Mouse (Mus musculus) NIH3T3 (cell line): ENCODE data around the gene Ripor3.

Experiments used
- DNase-seq: peaks from one replicate; pipeline ENCODE4 v3.0.0-alpha.2; 2012; ENCODE audit warnings: low read depth

Ripor3 gene

DNA sequence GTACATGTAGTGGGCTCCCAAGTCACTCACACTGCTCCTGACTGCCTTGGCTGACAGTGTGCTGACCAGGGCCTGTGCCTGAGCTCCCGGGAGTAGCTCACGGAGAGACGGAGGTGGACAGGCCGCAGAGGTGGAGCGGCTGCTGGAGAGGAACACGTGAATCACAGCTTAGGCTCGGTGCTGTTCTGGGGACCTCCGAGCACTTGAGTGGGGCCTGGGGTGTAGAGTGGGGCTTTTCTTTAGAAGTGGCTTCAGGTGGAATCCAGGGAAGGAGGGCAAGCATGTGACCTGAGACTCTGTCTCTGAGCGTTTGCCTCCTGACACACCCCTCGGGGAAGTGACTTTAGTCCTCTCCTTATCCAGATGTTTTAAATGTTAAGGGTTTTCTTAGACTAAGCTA is 56.6 kb downstream of the Ripor3 start:
- no peak for DNase-seq

DNA sequence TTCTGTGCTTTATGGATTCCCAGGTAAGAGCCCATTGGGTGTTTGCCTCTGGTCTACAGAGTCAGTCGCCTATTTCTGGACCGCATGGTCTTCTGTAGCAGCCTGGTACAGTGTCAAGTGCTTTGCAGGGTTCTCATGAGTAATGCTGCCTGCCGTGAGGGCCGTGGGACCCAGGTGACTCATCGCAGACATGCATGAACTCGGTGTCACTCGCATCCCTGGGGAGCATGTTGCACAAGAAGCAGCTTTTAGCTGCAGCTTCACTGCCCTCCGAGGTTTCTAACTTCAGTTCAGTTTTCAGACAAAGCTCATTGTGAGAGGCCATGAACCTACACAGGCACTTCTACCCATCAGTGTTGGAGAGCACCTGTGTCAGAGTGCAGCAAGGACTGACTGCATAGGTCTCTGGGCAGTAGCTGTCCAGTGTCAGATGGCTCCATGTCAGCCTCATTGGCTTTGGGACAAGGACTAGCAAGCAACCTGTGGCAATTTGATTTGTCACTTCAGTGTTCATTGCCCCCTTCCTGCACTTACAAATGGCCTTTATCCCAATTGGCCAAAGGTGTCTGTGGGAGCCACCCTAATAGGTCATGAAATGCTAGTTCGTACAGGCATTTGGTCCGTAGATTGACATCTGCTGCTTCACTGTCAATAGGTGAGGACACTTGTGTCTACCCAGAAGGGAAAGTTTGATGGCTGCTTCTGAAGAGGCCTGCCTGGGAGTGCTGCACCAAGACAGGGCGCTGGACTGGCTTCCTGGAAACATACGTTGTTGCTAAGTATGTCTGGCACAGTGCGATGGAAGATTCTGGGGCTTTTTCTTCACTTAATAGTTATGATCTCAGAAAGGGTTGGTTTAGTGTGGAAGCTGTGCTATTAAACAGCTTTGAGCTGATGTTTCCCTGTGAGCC is 58.9 kb downstream of the Ripor3 start:
- DNase-seq, result peak; percentile 87

DNA sequence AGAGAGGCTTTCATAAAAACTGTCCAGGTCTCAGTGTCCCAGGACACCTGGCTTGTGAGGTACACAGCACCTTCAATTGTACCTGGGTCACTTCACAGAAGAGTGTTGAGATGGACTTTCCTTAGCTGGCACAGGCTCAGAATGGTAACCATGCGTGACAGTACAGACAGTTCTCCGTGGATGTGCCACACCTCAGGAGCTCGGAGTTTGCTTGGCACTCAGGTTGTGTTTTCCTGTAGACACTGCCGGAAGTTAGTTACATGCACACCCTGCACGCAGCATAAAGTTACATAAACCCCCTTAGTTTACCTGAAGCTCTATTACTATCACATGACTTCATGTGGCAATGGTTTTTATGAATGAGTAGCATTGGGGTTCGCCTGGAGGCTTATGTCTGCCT is 59.7 kb downstream of the Ripor3 start:
- DNase-seq, result no peak

DNA sequence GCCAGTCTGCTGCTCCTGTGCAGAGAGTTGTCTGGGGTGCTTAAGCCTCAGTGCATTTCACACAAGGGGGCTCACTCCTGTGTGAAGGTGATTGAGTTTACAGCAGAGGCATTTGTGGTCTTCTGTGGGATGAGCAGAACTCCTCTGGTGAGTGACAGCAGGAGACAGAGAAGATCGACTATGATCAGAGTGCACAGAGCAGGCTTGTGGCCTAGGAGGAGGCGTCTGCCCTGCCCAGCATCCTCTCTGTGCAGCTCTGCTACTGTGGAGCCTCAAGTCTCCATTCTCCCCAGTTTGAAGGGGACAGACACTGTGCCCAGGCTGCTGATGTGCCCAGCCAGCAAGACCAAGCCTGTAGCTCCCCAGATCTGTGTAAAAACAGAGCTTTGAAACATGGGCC is 60.6 kb downstream of the Ripor3 start:
- DNase-seq, result no peak

DNA sequence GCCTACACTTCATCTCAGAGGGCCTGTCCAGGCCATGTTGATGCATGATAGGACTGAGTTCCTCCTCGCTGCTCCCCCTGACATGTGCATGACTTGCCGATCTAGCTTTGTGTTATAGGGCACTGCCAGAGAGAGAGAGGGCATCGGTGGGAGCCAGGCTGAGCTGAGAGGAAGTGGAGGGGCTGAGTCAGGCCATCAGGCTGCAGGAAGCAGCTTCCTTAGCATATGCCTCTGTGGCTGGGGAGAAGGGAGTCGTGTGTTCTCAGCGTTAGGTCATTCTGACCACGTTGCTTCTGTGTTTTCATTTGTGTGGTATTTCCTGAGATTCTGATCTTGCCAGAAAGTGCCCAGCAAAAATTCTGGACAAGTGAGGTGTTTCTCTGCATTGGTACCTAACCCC is 61.2 kb downstream of the Ripor3 start:
- peak; percentile 50 for DNase-seq

DNA sequence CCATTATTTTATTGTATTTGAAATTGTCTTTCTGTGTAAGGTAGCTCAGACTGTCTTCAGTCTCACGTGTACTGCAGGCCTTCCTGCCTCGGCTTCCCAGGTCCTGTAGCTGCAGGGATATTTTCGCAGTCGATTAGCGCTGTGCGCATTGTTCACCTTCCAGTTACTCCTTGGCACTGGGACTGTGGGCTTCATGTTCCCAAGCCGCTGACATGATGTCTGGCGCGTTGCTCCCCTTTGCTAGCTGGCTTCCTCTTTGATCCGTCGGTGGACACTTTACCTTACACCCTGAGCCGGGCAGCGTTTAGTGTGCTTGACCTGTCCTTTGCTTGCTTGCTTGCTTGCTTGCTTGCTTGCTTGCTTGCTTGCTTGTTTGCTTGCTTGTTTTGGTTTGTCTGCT is 61.9 kb downstream of the Ripor3 start:
- DNase-seq, result no peak

DNA sequence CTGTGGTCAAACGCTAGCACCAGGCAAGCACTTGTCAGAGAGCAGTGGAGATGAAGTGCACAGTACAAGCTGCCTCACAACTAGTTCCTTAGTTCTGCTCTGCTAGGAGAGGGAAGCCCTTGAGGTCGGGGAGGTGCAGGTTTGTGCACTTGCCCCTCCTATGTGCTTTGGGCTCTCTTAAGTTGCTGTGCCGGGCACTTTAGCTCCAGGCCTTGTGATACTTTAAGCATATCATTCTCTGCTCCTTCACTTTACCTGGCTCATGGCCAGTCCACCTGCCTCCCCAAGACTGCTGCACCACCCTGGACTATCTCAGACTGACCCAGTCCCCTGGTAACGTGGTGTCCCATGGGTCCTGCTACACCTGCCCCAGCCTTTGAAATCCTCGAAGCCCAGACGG is 62.4 kb downstream of the Ripor3 start:
- DNase-seq, result no peak

DNA sequence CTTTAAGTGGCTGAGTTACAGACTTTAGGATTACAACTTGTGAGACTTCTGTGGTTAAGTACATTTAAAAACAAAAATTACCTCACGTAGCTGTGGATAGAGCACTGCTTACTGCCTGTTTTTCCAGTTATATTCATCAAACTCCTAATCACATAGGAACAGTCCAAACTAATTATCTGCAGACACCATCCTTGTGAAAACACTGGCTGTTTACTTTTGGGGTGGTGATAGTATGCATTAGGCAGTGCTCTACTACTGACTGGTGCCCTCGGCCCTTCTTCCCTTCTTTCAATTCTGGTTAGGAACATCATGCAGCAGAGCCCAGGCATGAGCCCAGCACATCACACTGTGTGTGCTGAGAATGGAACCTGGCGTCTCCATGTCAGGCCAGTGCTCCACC is 63.2 kb downstream of the Ripor3 start:
- DNase-seq, result no peak

DNA sequence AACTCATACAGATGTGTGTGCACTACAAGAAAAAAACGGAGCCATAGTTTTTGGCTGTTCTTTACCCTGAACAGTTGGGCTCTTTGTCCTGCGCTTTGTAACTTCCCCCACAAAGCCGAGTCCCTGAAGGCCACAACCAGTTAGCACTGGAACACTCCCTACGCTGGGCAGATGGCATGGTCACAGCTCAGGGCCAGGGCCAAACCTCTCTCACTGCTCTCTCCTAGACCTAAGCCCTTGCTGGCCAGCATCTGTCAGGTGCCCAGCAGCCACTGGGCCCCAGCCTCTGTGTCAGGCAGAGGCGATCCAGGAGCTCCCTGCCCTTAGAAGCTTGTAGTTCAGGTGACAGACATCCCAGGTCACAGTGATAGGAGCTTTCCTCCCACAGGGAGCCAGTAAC is 65.0 kb downstream of the Ripor3 start:
- no peak for DNase-seq

DNA sequence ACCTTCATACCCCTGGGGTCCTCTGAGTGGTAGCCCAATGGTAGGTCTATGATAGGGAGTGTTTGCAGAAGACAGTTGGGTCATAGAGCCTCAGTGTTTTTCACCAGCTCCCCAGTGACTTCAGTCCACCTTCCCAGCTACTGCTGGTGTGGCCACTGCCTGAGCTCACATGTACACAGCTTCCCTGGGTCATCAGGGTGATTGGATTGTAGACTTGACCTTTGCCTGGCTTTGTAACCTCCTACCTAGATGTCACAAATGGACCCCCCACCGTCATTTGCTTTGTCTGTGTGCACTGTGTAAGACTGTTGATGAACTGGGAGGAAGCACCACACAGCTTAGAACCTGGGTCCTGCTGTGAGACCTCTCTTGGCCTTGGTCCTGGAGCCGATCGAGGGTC is 66.2 kb downstream of the Ripor3 start:
- no peak for DNase-seq

DNA sequence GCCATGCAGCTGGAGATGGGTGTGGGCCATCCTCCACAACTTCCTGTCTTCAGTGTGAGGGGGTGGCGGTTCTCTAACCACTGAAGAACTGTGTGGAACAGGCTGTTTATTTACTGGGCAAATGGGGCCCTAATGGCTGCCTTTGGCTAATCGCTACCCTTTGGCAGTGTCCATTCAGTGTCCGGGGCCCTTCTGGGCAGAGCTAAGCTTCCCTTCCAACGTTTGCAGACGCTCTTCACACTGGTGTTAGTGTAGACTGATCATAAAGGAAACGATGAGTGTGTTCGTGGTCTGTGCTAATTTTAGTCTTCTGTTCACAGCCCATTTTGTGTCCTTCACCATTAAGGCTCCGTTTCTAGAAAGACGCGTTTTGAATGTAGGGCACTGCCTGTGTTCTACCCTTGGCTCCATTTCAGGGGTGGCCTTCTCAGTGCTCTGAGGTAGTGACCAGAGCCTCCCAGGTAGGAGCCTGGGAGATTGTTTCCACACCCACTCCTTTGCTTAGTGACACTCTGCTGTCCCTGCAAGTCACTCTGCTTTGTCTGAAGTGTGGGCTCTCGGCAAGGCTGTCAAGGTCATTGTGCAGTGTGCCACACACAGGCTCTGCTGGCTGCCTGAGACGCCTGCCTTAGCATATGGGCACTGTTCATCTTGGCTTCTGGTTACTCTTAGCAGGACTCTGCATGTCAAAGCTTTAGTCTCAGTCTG is 67.3 kb downstream of the Ripor3 start:
- DNase-seq, result no peak

DNA sequence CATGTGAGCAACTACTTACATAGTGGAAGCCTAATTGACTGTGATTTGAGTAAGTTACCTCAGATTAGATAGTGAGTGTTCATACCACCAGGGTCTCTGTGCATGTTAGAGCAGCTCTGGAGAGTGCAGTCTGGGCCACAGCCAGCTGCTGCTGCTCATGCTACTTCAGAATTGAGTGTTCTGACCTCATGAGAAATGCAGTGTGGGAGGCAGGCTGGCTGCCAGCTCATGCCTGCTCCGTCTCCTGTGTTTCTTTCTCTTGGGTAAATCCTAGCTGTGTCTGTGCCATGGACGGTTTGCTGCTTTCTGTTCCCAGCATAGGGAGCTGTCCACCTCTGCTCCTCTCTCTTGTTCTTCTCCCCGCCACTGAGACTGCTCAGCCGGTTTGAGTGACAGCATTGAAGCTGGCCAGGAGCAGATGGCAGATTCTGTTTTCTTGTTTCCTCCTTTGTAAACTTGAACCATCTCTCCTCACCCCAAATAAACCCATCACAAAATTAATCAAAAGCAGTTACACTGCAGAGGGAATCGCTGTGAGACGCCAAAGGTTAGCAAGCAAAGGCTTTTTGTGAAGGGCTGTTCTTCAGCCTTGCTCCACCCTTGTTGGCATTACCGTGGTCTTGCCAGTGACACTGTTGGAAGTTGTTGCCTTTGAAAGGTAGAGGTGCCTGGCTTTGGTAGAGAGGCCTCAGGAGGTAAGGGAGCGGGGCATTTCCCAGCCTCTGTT is 68.1 kb downstream of the Ripor3 start:
- DNase-seq, result peak; percentile 93

DNA sequence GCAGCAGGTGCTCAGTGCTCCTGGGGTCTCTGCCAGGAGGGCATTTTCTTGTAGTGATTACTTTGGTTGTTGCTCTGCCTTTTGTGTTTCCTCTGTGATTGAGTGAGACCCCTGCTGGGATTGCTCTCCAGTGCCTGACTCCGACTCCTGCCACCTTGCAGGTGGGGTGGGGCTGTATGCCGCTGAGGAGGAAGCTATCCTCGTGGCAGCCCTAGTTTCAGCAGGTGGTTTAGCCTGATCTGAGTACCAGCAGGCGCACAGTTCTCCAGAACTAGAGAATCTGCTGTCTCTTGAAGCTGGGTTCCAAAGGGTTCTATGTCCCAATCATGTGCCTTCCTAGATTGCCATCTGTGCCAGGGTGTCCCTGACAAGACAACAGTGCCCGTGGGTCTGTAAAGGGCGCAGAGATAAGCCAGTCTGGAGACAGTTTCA is 68.7 kb downstream of the Ripor3 start:
- DNase-seq, result no peak

DNA sequence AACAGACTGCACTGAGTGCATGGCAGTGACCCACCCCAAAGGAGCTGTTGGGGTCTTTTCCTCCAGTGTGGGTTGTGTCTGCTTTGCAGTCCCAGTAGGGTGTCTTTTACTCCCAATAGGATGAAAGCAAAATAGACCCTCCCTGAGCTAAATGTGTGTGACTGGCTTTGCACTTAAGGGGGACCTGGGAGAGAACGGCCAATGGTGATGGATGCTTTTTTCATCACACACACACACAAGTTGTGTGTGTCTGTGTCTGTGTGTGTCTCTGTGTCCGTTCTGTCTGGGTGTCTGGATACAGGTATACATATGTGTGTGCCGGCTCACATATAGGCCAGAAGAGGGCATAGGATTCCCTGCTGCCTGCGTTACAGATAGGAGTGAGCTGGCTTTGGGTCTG is 69.1 kb downstream of the Ripor3 start:
- DNase-seq, result no peak

DNA sequence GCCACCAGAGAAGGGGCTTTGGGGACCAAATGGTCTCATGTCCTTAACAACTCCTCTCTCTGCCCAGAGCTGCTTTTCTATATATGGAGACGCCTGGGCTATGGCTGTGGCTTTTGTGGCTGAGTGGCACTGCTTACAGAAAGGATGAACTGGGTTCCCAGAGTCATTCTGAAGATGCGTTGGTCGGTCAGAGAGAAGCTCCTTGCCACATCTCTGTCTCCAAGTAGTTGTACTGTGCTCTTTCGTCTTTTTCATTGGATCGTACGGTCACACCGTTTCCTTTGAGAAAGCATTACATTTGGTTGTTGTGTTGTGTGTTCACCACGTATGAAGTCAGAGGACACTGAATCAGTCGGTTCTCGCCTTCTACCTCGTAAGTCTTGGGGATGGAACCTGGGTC is 69.8 kb downstream of the Ripor3 start:
- DNase-seq, result no peak

DNA sequence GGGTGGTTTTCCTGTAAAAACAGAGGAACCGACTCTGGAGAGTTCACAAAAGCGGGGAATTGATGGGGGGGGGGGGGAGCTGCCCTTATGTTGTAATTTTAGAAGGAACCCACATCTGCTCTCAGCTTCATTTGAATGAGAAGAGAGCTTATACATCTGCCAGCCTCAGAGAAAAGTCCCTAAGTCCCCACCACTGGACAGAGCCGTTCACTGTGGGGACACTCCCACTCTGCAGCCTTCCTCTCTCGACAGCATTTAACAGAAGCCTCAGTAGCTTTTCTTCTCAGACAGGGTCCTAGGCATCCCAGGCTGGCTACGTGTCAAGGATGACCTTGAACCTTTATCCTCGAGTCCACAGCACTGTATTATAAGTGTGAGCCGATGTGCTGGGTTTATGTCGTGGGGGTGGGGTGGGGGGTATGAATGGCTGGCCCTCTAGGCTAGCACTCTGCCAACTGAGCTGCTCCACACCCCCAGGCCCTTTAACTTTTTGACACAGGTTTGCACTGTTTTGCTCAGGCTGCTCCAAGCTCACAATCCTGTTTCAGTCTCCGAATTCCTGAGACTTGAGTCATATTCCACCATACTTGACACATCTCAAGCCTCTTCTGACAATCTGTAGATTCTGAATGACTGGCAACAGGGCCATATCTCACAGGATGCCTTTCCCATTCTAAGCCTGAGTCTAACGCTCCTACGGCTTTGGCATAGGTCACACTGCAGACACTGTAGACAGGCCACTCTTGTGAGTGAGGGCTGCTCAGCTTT is 70.6 kb downstream of the Ripor3 start:
- DNase-seq, result peak; percentile 75

DNA sequence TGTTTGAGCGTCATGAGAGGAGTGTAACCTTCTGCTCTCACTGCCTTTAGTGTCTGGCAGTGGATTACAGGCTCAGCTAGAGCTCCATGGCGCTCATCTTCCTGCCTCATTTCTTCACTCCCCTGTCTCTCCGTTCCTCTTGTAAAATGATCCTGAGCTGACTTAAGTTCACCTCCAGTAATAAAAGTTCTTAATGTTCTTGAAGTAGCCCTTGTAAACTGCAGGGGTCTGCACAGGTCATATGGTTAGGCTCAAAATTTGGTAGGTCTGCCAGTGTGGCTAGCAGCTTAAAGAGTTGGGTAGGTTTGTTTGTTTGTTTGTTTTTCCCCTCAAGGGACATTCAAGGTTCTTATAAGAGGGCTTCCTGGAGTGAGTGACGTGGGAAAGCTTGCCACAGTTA is 71.2 kb downstream of the Ripor3 start:
- DNase-seq, result no peak

DNA sequence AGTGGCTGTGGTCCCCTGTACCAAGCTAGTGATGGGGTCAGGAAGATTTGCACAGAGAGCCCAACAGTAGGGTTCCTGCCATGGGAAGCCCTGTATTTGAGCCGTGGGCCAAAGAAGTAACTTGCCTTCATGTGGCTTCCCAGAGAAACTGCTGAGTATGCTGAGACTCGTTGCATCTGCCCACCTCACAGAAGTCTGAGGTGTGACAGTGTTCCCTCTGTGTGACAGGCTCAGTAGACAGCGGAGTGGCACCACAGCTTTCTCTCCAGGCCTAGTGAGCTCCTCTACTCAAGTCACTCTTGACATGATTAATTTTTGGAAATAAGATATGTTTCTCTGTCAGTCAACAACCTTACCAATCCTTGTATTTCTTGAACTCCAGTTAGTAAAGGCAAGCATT is 71.6 kb downstream of the Ripor3 start:
- no peak for DNase-seq

DNA sequence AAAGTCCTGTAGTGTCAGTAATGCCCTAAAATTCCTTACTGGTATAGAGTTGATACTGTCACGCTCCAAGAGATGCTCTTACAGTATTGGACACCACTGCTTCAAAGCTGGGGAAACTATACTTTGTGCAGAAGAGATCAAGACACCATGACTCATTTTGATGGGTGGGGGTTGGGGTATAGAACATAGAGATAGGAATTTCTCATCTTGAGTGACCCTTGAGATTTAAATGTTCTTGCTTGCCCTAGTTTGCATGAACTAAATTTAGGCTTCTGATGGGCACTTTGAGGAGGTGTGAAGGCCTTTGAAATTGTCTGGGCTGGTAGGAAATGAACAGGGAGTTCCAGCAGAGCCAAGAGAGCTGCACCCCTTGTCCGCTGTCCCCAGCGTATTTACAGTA is 74.5 kb downstream of the Ripor3 start:
- DNase-seq, result no peak

DNA sequence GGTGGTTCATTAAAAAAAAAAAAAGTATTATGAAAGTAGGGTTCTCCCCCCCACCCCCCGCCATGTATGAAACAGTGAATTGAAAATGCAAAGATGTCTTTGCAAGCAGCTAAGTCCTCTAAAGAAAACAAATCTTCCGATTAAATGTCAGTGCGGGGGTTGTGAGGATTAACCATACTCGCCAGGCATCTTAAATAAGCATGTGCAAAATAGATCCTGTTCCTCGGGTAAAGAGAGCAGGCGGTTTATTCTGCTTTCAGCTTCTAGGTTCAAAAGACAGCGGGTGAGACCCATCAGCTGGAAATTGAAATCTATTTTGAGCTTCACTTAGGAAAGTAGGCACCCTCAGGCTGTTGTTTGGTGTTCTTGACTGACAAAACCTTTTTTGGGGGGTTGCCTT is 77.0 kb downstream of the Ripor3 start:
- no peak for DNase-seq

DNA sequence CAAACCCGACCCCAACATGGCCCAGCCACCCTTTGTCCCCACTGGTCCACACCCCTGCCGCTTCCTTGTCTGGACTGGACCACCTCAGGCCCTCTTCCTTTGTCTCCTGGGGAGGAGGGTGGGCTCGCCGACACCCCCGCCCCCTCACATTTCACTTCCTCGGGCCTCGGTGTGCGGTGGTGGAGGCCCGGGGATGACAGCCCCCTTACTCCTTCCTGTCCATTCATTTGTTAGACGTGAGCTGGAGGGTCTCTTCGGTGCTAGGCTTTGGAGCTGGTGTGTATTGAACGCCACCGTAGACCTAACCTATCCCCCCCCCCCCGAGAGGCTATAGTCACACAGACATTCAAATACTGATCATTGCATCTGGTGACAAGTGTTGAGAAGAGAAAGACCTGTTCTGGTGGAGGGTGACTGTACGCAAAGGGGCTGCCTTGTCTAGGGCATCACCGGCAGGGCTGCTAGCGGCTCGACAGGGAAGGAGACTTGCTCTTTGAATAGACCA is 77.6 kb downstream of the Ripor3 start:
- no peak for DNase-seq
